Mouse (Mus musculus): ENCODE results near the gene Skil.

Skil gene

DNA sequence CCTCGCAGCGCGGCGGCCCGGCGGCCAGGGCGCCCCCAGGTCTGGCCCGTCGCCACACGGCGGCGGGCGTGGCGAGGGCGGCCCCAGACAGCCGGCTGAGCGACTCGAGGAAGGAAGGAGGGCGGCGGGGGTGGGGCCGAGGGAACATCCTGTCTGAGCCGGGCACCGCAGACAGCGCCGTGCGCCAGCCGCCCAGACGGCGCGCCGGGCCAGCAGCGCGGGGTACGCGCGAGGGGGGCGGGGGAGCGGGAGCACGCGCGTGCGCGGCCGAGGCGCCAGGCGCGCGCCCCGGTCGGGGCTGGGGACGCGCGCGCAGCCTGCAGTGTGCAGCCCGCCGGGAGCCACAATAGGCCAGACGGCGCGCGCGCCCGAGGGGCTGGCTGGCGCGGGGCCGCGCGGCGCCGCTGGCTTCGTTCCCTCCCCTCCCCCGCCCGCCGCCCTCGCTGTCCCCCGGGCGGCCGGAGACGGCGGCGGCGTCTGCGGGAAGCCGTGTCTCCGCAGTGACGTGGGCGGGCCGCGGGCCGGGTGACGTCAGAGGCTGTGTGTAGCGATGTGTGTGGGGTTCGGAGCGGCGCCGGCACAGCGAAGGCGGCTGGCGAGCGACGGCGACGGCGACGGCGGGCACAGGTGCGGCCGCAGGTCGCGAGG is at the start of gene Skil:
TSS of gene Skil (plus strand) at position 528 of the 648 bp plus-strand sequence.
- DNase-seq, result peak; percentile 96 to 97

DNA sequence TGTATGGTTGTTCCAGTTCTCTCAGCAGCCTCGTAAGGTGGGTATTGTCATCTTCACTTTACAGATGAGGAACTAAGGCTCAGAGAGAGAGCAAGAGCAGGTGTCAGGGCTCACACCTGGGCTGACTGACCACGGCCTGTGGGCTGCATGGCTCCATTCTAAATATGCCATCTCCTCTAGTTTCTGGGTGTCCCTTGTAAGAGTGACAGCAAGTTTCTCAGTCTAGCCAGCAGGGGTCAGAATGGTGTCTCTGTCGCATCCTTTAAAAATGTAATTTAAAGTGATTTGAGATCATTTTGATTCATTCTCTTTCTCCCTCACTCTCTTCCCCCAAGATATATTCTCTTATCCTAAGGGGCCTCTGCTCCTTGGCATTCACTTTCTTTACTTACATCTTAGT is 47.6 kb upstream of the Skil start:
- DNase-seq, result peak; percentile 28 to 50

DNA sequence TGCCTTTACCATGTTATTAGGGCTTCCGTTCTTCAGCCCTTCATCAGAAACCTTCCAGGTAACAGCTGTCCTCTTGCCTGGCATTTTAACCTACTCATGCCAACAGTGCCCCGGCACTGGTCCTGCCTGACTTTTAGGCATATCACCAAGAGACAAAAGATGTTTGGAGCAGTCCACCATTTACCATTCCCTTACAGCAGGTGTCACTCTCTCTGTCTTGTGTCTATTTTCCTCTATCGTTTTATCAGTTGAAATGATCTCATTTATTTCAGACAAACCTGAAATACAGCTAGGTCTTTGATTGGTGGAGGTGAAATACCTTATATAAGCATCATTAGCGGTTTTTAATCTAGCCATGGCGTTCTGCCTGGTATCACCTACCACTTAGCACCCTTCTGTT is 45.8 kb upstream of the Skil start:
- DNase-seq, result no peak

DNA sequence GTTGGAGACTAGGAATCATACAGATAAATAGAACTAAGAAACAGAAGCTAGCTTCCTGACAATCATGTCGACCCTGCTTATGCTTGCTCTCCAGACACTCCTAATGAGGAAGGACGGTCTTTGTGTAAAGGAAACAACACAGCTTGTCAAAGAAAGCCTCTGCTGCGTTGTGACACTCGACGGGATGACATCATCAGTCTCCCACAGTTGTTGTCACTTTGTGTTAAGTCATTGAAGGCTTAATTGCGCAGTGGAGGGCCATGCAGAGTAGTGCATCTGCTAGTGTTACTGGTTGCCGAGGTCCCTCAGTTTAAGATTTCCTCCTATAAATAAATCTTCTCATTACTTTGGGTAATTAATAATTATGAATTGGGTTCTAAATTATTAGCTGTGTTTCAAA is 44.5 kb upstream of the Skil start:
- DNase-seq, result no peak

DNA sequence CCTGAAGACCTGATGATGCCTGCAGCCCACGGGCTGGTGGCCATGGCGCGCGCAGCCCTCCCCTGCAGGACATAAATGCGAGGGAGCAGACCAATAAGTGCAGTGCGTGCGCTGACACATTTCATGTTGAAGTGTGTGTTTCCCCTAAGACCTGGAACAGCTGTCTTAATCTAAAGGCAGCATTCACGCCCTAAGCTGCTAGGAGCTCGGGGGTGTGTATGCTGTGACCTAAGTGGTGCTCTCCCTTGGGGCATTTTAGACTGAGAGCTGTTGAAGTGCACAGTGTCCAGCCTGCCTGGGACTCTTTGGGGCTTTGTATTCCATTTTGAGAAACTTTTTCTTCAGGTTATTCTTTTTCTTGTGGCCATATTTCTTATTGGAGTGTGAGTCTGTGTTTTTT is 43.1 kb upstream of the Skil start:
- no peak for DNase-seq

DNA sequence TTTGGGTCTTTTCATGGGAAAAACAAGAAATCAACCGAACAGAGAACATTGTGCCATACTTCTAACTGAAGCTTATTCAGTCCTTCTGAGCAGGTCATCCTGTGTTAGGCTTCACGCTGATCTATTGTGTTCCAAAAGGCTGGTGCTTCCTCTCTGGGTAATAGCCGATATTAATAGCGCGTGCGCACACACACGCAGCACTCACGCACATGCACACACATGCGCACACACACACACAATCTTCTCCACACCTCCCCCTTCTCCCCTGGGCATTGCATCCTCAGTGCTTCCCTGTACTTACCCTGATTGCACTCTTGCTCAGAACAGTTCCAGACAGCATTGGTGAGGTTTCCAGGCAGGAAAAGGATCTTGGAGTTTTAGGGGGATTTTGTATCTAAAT is 41.7 kb upstream of the Skil start:
- no peak for DNase-seq

DNA sequence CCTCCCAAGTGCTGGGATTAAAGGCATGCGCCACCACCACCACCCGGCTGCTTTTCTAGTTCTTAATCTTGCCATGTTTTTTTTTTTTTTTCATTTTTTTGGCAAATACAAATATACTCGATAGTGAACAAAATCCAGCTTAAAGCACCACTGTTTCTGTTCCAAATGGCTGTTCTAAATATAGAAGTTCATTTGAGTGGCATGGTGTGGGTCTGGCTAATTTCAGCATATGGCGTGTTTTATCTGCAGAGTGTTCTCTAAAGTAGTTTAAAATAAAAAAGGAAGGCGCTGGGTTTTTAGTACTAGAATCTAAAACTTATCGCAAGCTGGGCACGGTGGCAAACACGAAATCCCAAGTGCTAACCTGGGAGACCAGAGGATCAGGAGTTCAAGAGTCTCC is 40.0 kb upstream of the Skil start:
- DNase-seq, result no peak

DNA sequence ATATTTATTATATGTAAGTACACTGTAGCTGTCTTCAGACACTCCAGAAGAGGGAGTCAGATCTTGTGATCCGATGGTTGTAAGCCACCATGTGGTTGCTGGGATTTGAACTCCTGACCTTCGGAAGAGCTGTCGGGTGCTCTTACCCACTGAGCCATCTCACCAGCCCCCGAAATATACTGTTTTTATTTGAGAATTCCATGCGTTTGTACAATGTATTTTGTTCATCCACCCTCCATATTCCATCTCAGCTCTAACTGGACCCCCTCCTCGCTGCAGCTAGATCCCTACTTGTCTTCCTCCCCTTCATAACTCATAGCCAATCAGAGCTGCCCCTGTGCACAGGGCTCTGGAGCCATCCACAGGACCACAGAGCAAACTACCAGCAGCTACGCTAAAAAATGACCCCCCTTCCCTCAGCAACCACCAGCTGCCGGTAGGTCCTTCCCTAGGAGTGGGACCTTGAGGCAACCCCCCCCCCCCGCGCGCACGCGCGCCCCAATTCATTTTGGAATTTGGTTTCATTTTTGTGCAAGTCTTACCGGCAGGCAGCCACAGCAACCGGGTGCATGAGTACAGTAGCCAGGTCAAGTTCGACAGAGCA is 38.7 kb upstream of the Skil start:
- peak; percentile 6 to 11 for DNase-seq

DNA sequence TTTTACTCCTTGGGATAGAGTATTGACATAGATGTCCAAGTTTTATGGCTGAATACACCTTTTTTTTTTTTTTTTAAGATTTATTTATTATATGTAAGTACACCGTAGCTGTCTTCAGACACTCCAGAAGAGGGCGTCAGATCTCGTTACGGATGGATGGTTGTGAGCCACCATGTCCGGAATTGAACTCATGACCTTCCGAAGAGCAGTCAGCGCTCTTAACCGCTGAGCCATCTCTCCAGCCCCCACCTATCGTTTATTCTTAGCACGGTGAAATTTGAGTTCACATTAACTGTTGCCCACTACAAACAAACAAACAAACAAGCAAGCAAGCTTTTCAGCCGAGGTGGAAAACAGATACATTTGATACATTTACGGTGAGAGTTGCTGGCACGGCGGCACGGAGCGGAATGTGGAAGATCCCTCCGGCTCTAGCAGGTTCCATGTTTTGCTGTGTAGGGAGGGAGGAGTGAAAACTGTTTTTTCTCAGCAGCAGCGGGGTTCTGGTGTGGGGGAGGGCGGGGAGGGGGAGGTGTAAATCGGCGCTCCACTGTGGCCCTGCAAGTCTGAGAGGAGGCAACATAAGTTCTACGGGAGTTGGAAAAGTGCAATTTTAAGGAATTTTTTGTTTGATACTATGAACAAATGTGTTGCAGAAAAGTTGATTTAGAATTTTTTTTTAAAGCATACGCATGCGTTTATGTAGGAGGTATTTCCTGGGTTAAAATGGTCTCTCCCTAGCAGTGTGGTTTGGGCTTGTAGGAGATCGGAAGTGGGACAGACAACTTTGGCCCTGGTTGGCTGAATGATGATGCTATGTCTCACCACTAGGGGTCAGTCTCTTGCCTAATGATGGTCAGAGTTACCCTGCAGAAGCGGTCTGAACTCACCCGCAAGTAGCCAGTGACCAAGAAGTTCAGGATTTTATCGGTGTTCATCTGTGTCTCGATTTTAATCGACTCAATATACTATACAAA is 37.9 kb upstream of the Skil start:
- DNase-seq, result peak; percentile 76 to 78

DNA sequence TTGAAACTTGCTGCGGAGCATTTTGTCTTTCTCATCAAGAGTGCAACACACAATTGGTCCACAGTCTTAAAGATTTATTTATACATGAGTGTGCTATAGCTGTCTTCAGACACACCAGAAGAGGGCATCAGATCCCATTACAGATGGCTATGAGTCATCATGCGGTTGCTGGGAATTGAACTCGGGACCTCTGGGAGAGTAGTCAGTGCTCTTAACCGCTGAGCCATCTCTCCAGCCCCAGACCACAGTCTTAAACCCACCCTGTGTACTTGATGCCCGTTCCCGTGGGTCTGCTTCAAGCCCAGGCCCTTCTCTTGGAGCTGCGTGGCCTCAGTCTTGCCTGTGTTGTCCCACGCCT is 34.1 kb upstream of the Skil start:
- peak in 1 of 2 experiments; percentile 41 for DNase-seq

DNA sequence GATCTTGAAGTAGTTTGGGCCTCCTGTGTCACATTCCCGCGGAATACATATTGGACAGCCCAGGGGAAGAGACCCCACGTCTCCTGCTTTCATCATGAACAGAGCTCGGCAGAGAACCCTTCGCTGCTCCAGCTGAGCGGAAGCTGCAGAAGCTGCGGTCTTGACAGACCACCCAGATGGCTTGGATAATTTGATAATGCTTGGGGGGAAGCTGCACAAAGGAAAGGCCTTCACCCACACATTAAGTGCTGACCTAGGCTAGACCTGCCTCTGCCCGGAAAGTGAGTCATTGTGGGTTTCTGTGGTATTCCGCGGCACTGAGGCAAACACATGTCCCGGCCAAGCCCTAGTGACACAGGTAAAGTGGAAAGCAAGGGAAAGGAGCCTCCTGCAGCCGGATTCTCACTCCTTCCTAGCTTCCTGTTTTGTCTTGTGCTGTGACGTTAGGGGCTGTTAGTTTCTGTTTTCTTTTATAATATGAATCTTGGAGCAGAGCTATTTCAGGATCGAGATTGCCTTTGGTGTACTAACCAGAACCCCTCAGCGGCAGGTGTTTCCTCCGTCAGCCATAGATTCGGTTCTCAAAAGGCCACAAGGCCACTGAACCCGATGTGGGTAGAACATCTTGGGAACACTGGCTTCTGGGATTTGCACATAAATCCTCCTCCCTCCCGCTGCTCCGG is 33.6 kb upstream of the Skil start:
- DNase-seq, result peak; percentile 68 to 72

DNA sequence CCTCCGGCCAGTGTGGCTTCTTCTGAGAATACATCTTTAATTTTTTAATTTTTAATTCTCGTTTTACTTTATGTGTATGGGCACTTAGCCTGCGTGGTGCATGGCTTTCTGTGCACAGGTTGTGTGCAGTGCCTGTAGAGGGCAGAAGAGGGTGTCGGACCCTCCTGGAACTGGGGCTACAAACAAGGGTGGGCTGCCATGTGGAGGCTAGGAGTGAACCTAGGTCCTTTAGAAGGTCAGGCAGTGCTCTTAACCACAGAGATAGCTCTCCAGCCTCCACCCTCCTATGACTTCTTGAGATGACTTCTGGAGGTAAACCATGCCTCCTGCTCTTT is 33.1 kb upstream of the Skil start:
- no peak for DNase-seq

DNA sequence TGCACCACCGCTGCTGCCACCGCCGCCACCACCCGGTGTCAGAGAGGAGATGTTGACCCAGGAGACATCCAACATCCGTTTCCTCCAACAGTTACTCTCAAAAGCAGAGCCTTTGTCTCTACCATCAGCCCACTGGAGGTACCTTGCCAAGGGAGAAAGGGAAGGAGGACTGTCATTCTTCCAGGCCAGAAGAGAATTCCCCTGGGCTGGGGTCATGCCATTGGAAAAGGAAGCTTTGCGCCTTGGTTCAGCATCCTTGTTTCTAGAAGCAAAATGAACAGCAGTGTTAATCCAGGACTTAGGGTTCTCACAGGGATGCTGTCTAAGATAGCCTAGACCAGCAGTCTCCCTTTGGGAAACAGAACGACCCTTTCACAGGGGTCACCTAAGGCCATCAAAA is 32.5 kb upstream of the Skil start:
- DNase-seq, result no peak

DNA sequence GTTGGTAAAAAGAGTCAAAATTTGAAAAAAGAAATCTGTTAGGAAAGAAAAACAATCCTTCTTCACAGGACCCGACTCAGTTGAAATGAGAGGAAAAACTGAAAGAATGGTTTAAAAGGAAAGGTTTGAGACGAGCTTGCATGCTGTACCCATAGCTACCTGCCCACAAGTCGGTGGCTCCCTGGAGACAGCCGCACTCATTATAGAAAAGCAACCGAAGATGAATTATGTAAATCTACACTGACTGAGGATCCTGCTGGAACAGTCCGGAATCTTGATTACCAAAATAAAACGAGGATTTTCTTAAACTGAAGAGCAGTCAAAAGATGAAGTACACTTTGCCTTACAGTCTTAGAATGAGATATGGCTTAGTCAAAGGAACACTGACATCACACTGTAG is 26.4 kb upstream of the Skil start:
- DNase-seq, result no peak

DNA sequence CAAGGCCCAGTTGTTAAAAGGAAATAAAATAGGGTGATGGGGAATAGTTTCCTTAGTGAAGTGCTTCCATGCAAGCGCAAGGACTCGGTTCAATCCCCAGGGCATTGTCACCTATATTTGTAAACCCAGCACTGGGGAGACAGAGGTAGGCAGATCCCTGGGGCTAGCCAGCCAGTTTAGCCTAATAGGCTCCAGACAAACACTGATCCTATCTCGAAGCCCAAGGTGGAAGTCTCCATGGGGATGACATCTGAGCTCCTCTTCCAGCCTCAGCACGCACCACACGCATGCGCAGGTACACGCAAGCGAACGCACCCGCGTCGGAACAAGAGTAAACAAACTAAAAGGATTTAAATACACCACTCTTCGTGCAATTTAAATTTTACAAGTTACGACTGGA is 23.1 kb upstream of the Skil start:
- no peak for DNase-seq

DNA sequence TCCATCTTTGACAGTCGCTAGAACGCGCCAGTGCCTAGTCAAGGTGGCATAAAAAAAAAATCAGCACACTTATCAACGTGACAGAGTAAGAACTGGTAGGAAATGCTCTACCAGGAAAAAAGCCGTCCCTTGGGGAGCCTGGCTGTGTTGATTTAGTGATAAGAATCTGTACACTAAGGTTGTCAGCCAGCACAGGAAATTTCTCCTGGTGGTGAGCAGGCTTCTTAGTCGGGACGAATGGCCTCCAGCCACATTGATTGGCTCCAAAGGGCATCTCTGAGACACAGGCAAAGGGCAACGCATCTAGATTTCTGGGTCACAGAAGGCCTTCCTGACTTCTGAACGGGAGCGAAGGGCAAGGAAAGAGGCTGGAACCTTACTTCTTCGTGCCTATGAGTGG is 19.1 kb upstream of the Skil start:
- no peak for DNase-seq

DNA sequence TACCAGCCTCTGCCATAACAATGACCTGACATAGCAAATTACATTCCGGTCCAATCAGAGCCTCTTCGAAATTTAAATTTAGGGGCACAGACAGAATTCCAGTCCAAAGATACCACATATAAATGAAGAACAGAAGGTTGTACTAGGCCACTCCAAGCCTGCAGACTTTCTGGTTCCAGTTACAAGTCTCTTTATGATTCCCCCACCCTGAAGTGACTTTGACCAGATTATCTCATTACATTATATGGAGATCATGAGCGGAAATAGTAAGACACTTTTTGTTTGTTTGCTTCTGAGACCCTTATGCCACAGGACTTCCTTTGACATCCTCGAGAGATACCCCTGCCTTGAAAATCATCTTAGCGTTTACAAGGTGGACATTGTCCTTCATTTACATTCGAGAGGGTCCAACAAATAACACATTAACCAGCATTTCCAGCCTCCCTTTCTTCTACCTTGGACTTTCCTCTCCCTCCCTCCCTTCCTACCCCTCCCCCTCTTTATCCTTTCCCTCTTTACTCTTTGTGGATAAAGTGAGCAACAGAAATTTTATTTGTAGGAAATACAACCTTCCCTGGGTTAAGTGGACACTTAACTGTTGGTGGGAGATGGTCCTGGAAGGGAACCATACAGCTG is 17.7 kb upstream of the Skil start:
- DNase-seq, result no peak

DNA sequence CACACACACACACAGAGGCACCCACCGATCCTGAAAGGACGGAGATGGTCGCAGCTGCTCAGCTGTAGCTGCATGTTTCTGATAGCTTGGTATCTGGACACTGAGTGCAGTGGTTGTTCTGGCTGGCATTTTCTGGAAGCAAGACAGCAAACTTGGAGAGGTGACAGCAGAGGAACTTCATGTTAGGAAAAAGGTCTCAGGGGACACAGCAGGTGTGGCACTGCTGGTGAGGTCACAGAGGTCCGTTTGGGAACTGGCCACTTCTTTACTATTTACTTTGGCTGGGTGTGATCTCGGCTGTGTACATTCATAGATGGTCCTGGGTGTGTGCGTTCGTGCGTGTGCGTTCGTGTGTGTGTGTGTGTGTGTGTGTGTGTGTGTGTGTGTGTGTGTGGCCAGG is 15.4 kb upstream of the Skil start:
- DNase-seq, result no peak

DNA sequence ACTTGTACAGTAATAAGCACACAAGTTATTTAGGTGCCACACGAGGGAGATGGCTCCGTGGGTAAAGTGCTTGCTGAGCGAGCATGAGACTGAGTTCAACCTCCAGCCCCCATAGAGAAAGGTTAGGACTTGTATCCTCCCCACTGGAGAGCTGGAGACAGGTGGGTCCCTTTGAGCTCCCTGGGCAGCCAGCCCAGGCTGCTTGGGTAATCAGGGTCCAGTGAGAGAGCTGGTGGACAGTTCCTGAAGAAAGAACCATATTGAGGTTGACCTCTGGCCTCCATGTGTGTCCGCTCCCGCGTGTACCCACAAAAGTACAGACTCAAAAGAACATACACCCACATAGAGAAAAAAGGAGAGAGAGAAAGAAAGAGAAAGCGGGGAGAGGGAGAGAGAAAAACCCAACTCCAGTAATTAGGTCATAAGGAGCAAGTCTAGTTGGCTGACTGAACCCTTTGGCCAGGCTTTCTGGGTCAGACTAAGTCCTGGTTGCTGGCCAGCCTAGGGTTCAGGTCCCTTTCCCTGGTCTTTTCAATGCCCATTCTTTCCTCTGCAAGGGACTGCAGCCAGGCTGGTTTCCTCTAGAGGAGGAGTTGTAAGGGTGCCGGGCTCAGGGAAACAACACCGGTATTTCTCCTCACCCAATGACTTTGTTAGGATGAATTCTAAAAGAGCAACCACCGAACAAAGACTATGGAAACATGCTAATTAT is 13.9 kb upstream of the Skil start:
- no peak for DNase-seq

DNA sequence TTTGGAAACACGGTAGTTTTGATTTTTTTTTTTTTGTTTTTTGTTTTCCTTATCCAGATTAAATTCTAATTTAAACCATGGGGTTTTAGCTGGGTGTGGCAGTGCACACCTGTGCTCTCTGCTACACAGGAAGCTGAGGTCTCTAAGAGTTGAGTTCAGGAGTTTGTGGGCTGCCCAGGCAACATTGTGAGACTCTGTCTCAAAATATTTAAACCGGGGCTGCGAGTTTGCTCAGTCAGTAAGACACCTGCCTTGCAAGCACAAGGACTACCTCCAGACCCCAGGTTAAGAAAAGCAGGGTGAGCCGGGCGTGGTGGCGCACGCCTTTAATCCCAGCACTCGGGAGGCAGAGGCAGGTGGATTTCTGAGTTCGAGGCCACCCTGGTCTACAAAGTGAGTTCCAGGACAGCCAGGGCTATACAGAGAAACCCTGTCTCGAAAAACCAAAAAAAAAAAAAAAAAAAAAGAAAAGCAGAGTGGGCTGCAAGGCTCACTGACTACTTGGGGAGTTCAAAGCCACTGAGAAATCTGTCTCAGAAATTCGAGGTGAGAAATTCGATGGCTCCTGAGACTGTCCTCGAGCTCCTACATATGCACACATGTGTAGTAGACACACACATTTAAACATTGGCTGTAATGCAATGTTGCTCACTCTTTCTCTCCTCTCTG is 11.9 kb upstream of the Skil start:
- no peak for DNase-seq

DNA sequence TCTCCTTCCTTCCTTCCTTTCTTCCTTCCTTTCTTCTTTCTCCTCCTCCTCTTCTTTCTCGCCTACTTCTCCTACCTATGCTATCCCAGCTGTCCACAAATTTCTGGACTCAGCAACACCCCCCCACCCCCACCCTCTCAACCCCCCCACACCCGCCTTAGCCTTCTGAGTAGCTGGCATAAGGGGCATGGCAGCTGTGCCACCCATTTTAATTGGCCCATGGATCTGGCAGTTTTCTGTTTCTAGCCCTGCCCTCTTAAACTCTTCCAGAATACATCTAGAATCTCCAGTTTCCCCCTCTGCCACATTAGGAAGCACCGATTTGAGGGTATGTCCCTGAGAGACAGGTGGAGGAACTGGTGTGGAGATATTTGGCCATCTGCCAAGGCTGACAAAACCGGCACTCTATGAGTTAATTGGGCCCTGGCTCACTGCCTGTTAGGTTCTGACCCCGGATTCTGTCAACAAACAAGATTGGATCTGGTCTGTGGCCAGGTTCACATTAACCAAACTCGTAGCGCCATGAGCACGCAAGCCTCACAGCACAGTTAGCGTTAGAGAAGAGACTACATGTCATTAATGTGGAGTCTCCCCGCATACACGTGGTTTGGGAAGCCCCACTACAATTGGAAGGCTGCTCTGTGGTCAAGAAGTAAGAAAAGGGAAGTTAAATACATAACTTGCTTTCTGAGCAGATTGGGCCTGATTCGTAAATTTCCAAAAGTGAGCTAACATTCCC is 11.2 kb upstream of the Skil start:
- DNase-seq, result peak; percentile 64 to 68

All from B cell, adult 2 months (primary cell).